Mouse (Mus musculus): ENCODE data around the gene Irf2bp1. TPM values are rescaled to one million over a fixed set of nuclear protein-coding genes. Genes with fewer than 3 reads are reported as not detected.

Irf2bp1 gene
- polyA plus RNA-seq (2017; shearing (Covaris generic)): 1 to 10 TPM; 1.1 to 2.6 (median 1.9) TPM

DNA sequence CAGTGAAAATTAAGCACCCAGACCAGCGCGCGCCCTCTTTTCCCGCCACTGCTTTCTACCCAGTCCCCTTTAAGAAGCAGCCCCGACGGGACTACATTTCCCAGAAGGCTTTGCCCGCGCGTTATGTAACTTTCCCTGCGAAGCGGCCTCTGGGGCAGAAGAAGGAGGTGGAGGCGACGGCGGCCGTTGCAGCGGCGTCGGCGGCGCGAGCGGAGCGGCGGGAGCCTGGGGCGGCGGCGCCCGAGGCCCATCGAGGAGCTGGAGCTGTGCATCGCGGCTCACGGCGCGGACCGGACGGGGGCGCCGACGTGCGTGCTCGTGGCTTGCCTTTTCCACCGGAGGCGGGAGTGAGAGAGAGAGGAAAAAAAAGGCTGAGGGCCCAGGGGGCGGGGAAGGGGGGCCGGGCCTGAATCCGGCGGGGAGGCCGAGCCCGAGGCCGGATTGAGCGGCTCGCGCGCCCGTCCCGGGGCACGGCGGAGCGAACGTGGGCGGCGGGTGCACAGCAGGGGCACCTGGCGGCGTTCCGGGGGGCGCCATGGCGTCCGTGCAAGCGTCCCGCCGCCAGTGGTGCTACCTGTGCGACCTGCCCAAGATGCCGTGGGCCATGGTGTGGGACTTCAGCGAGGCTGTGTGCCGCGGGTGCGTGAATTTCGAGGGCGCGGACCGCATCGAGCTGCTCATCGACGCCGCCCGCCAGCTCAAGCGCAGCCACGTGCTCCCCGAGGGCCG lies at the start of gene Irf2bp1:
Gene Irf2bp1, plus strand, starts transcription at position 143 of the 729 bp plus-strand sequence.
- ATAC-seq: peak; percentile 64

GRCm38 (mm10) chr7:18957569-18958383 lies 46.1 kb upstream of the Irf2bp1 start:
- peak; percentile 63 for ATAC-seq

DNA sequence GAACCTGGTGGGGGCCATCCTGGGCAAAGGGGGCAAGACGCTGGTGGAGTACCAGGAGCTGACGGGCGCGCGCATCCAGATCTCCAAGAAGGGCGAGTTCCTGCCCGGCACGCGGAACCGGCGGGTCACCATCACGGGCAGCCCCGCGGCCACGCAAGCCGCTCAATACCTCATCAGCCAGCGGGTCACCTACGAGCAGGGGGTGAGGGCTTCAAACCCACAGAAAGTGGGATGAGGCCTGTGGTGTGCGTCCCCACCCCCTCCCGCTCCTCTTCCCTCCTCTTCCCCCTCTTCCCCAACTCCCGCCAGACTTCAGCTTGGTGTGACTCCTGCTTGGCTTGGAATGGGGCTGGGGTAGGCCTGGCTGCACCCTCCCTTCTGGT lies 45.5 kb upstream of the Irf2bp1 start:
- no peak for ATAC-seq

- ATAC-seq: peak; percentile 43
Observed at GRCm38 (mm10) chr7:18959446-18959845, 44.4 kb upstream of the Irf2bp1 start.

GRCm38 (mm10) chr7:18962171-18962792 lies 41.6 kb upstream of the Irf2bp1 start:
- ATAC-seq: no peak

DNA sequence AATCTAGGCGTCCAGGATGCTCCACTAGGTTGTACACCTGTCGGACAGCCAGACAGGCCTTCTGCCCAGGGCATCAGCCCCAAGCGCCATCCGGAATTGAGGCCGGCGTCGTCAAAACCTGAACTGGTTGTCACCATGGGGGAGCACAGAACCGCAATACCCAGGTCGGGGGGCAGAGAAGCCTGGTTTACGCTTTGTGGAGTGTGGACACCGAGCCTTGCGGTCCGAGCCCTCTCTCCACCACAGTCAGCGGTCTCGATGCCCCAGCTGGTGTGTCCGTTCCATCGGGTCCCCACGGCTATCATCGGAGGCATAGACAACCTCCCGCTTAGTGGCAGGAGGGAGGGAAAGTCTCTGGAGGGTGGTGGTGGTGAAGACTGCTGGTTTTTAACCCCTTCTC lies 41.0 kb upstream of the Irf2bp1 start:
- ATAC-seq: no peak

DNA sequence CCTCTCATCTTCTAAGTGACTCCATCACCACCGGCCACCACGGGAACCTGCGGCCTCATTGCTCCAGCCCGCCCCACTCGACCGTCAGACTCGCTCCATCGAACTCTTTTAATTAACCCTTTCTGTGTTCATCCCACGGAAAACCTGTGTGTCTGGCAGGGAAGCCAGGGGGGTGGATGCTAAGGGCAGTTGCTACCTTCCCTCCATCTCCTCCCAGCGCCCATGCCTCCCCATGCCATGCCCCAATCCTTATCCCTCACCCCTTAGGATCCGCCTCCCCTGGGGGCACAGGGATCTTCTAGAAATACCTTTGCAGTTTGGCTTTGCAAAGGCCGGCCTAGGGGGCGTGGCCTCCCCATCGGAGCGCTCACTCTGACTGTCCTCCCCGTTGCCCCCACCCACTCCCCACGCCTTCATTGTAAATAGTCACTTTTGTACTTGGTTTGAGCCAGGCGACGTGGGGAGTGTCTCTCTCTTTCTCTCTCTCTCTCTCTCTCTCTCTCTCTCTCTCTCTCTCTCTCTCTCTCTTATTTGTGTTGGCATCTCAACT lies 40.5 kb upstream of the Irf2bp1 start:
- no peak for ATAC-seq

DNA sequence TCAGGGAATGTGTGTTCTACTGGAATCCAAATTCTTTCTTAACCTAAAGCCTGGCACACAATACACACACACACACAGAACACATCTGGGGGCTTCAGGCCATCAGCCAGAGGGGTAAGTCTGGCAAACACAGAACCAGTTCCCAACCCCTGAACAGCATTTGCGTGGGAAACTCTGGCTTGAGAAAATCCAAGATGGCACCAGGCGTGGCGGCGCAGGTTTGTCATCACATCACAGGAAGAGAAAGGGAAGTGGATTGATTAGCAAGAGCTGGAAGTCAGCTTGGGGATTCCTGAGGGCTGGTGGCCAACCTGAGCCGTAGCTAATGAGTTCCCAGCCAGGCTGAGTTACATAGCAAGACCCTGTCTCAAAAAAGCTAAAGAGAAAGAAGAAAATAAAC lies 38.5 kb upstream of the Irf2bp1 start:
- ATAC-seq: no peak

- no peak for ATAC-seq
Observed at GRCm38 (mm10) chr7:18967603-18968002, 36.2 kb upstream of the Irf2bp1 start.

DNA sequence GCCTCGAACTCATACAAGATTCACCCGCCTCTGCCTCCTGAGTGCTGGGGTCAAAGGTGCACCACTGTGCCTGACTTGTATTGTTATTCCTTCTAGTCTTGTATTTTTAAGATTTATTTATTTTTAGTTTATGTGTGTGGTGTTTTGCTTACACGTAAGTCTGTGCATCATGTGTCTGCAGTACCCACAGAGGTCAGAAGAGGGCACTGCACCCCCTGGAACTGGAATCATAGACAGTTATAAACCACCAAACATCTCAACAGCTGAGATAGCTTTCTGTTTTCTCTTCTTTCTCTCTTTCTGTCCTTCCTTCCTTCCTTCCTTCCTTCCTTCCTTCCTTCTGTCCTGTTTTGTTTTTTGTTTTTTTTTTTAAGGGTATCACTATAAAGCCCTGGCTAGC lies 32.9 kb upstream of the Irf2bp1 start:
- no peak for ATAC-seq

GRCm38 (mm10) chr7:18978381-18978780 lies 25.5 kb upstream of the Irf2bp1 start:
- no peak for ATAC-seq

DNA sequence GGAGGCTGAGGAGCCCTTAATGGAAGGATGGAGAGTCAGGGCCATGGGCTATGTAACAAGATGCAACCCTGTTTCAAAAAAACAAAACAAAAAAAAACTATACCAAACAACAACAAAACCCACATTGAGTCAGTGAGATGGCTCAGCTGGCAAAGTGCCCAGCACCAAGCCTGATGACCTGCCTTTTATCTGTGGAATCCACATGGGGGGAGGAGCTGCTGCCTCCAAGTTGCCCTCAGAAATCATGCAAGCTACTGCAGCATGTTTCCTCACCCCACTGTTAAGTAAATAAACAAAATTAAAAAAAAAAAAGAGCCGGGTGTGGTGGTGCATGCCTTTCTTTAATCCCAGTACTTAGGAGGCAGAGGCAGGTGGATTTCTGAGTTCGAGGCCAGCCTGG lies 17.3 kb upstream of the Irf2bp1 start:
- no peak for ATAC-seq

DNA sequence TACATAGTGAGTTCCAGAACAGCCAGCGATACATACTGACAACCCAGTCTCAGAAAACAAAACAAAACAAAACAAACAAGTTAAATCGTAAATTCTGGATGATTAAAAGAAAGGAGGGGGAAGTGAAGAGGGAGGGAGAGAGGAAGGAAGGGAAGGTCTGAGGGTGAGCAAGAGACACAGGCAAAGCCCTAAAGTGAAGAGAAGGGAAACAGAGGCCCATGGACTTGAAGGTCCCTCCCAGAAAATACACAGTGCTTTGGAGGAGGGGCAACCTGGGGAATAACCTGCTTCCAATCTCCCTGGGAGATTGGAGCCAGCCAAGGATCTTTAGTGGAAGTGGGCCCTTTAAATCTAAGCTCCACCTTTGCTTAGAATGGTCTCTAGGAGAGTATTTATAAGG lies 16.7 kb upstream of the Irf2bp1 start, which contains the start of gene Nanos2:
Gene Nanos2, plus strand, starts transcription at position 301 of the 400 bp plus-strand sequence.
- no peak for ATAC-seq

DNA sequence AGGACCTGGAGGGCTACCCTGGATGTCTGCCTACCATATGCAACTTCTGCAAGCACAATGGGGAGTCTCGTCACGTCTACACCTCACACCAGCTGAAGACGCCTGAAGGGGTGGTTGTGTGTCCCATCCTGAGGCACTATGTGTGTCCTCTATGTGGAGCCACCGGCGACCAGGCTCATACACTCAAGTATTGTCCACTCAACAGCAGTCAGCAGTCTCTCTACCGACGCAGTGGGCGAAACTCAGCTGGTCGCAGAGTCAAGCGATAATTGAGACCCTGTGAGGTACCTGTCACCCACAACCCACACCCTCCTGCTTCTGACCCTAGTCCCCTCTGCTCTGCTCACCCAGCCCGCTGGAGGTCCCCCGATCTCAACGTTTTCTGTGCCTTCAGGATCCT lies 16.1 kb upstream of the Irf2bp1 start:
- no peak for ATAC-seq

DNA sequence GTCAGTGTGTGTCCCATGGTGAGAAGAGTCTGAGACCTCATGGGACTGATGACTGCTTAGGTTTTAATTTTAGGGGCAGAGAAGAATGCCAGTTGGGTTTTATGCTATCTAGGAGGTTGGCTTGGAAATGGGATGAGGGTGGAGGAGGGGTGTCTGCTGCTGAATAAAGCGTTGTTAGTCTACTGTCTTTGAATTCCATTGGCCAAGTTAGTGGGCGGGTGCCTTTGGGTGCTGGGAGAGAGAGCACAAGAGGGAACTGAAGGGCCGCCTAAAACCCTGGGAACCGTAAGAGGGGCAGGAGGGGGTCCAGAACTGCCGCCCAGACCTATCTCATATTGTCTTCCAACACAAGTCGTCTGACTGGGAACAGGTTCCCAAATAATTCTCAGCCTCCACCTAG lies 15.1 kb upstream of the Irf2bp1 start:
- no peak for ATAC-seq

GRCm38 (mm10) chr7:18989995-18990394 lies 13.8 kb upstream of the Irf2bp1 start:
- ATAC-seq: no peak

DNA sequence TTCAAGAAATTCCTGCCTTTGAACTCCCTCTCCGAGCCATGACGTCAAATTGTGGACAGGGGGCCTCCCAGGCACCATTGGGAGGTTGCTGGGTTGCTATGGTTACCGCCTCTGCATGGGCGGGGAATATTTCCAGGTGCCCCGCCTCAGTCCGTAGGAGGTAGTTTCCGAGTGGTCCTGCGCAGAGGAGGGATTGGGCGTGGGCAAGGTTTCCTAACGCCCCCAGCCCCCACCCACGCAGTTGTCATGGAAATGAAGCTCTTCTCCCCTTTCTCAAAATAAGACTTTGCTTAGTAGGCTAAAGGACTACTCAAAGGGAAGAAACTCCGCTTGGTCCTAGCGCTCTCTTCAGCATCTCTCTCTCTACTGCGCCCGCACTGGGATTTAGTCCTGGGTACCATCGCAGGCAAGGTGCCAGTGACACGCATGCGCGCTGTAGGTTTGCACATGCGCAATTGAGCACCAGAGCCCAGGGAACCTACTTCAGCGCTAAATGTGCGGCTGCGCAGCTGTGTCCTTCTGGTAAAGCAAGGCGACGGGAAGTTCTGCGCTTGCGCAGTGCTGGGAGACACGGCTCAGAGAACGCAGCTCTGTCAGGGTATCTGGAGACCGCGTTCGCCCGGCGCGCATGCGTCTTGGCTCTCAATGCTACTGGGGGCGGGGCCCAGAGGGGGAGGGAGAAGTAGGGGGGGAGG lies 13.1 kb upstream of the Irf2bp1 start, which contains the start of gene Mypop:
Gene Mypop, plus strand, starts transcription at position 645 of the 695 bp plus-strand sequence.
- peak; percentile 79 for ATAC-seq

DNA sequence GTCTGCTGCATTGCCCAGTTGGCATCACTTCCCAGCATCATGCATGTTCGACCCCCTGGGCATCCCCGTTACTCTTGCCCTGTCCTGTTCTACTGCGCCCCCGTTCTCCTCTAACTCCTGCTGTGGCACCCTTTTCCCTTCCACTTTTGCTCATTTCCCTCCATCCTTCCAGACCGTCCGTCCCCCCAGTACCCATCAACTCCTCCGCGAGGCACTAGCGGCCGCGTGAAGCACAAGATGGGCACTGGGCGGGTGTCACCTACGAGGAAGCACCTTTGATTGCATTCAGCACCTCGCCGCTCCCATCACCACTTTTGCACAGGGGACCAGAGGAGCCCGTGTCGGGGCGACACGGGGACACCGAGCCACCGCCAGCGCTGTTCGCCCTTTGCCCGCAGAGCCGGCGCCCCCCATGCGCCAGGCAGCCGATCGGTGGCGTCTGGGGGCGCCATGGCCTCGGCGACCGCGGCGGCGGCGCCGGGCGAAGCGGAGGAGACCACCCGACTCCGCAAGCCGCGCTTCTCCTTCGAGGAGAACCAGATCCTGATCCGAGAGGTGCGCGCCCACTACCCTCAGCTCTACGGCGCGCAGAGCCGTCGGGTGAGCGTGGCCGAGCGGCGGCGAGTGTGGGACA lies 12.1 kb upstream of the Irf2bp1 start:
- no peak for ATAC-seq

GRCm38 (mm10) chr7:18992294-18992675 lies 11.6 kb upstream of the Irf2bp1 start:
- ATAC-seq: no peak

DNA sequence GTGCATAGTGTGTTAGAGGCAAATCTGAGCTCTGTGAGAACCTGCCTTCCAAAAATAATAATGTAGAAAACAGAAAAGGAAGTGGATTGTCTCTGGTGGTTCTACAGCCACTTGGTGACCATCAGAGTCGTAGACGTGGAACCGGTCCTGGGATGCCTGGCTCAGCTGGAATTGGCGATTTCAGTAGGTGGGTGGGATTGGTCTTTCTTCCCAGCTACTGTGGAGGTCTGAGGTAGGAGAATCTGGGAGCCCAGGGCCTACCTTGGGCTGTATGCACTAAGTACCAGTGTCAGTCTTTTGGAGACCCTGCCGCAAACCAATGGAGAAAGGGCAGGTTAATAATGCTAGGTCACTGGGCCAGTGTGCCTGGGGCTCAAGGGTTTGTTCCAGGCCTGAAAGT lies 10.8 kb upstream of the Irf2bp1 start:
- no peak for ATAC-seq

GRCm38 (mm10) chr7:18998835-18999234 lies 5.0 kb upstream of the Irf2bp1 start:
- no peak for ATAC-seq

DNA sequence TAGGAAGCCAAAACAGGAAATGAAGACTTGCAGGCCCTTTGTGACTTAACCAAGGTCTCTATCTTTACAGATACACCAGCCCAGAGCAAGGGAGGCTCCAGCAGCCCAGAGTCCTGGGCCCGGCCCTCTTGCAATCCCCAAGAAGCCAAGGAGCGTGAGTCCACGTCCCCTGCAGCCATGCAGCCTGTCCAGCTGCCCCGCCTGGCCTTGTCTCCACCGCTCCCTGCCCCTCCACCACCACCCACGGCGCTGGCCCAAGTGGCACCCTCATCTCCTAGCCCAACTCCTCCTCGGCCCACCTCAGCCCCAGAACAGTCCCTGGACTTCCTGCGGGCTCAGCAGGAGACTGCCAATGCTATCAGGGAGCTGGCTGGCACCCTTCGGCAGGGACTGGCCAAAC lies 3.4 kb upstream of the Irf2bp1 start:
- no peak for ATAC-seq
